Mouse (Mus musculus): Measurements from ENCODE around the gene Usf2.

- TF ChIP-seq GATA1 (IDR thresholded peaks at IDR 0.05; ENCODE audit: low read length) (no peak), TAL1 (IDR thresholded peaks at IDR 0.05; ENCODE audit: low read length) (no peak)
Observed at GRCm38 (mm10) chr7:30958866-30959487, 2.4 kb upstream of the Usf2 start.
